Mouse (Mus musculus) CH12.LX (cell line): Measurements from ENCODE around the gene Twsg1. TPM values are rescaled to one million over a fixed set of nuclear protein-coding genes. Genes with fewer than 3 reads are reported as not detected.

Source experiments
- DNase-seq: peaks from one replicate; pipeline ENCODE4 v3.0.0-alpha.2; 2013; ENCODE audit errors: extremely low read depth
- H3K27ac ChIP-seq: 2 replicates; pipeline ENCODE4 v1.5.1; 2012; ENCODE audit warnings: low read depth, mild to moderate bottlenecking, control low read depth, moderate library complexity; ENCODE audit not compliant: insufficient read depth
- H3K27me3 ChIP-seq: replicated peaks from 2 replicates; pipeline ENCODE3; 2012; ENCODE audit warnings: inconsistent platforms
- H3K36me3 ChIP-seq, 2 experiments: replicated peaks in 1 of 2; 2 replicates each; pipeline versions ENCODE3 to v1.6.1; 2012; ENCODE audit warnings: inconsistent platforms in 1 of 2, low read length in 1 of 2, mild to moderate bottlenecking in 1 of 2, mixed read lengths in 1 of 2, moderate library complexity in 1 of 2; ENCODE audit not compliant: control insufficient read depth in 1 of 2, insufficient read depth in 1 of 2
- H3K4me1 ChIP-seq, 2 experiments: 2 replicates each; pipeline ENCODE4 v1.6.1; 2012; ENCODE audit warnings: inconsistent platforms in 1 of 2, moderate library complexity in 1 of 2; ENCODE audit not compliant: insufficient read depth in 2 of 2, control insufficient read depth in 1 of 2
- H3K4me2 ChIP-seq: 2 replicates; pipeline ENCODE4 v1.6.1; 2012; ENCODE audit warnings: low read depth, mild to moderate bottlenecking, control low read depth; ENCODE audit not compliant: poor library complexity, insufficient read depth, severe bottlenecking
- H3K4me3 ChIP-seq, 3 experiments: fragments of 150-350 bp in 1 of 3; sonication (generic) in 1 of 3; replicated peaks in 1 of 3; 2 replicates each; pipeline versions ENCODE3 to v1.5.1; 2011 to 2012; ENCODE audit warnings: low read depth in 2 of 3, low read length in 2 of 3, mild to moderate bottlenecking in 2 of 3, moderate library complexity in 2 of 3, control low read depth in 1 of 3, improper control_type of control experiment in 1 of 3, inconsistent platforms in 1 of 3, mixed read lengths in 1 of 3; ENCODE audit not compliant: poor library complexity in 1 of 3
- H3K79me2 ChIP-seq: replicated peaks from 2 replicates; pipeline ENCODE4 v1.6.1; 2012; ENCODE audit warnings: mild to moderate bottlenecking, moderate library complexity; ENCODE audit not compliant: control insufficient read depth, poor library complexity, insufficient read depth, severe bottlenecking; ENCODE audit errors: extremely low read depth
- H3K9ac ChIP-seq: 2 replicates; pipeline ENCODE4 v1.6.1; 2012; ENCODE audit warnings: low read depth, mild to moderate bottlenecking, control low read depth, moderate library complexity; ENCODE audit not compliant: insufficient read depth
- H3K9me3 ChIP-seq: replicated peaks from 2 replicates; pipeline ENCODE3; 2012; ENCODE audit warnings: low read length, inconsistent platforms, mixed read lengths
- CHD2 ChIP-seq: IDR thresholded peaks from 2 replicates; pipeline ENCODE4 v1.6.1; 2011; ENCODE audit warnings: low read length, improper control_type of control experiment
- ELF1 ChIP-seq: IDR thresholded peaks from 2 replicates; pipeline ENCODE4 v1.6.1; 2014; ENCODE audit warnings: low read depth, mild to moderate bottlenecking, inconsistent platforms, low read length, improper control_type of control experiment
- EP300 ChIP-seq: IDR thresholded peaks from 2 replicates; pipeline ENCODE4 v1.6.1; 2011; ENCODE audit warnings: low read length, improper control_type of control experiment
- GABPA ChIP-seq: IDR thresholded peaks from 2 replicates; pipeline ENCODE4 v1.6.1; 2012; ENCODE audit warnings: low read depth, low read length, improper control_type of control experiment, inconsistent platforms; ENCODE audit not compliant: insufficient replicate concordance
- JUN ChIP-seq: IDR thresholded peaks from 2 replicates; pipeline ENCODE4 v1.6.1; 2011; ENCODE audit warnings: low read depth, mild to moderate bottlenecking, low read length, improper control_type of control experiment, moderate library complexity; ENCODE audit not compliant: insufficient read depth
- JUND ChIP-seq: conservative IDR thresholded peaks from 2 replicates; pipeline ENCODE4 v1.6.1; 2011; ENCODE audit warnings: low read depth, low read length, improper control_type of control experiment
- MAZ ChIP-seq: IDR thresholded peaks from 2 replicates; pipeline ENCODE4 v1.6.1; 2012; ENCODE audit warnings: low read depth, mild to moderate bottlenecking, inconsistent platforms, low read length, improper control_type of control experiment, moderate library complexity
- MEF2A ChIP-seq: IDR thresholded peaks from 2 replicates; pipeline ENCODE4 v1.6.1; 2014; ENCODE audit warnings: low read depth, mild to moderate bottlenecking, inconsistent platforms, low read length, improper control_type of control experiment, borderline replicate concordance
- MXI1 ChIP-seq: IDR thresholded peaks from 2 replicates; pipeline ENCODE4 v1.6.1; 2011; ENCODE audit warnings: mild to moderate bottlenecking, low read depth, low read length, improper control_type of control experiment
- MYC ChIP-seq: IDR thresholded peaks from 2 replicates; pipeline ENCODE4 v1.6.1; 2011; ENCODE audit warnings: low read depth, mild to moderate bottlenecking, improper control_type of control experiment, low read length
- NRF1 ChIP-seq: IDR thresholded peaks from 2 replicates; pipeline ENCODE4 v1.6.1; 2014; ENCODE audit warnings: low read depth, mild to moderate bottlenecking, inconsistent platforms, low read length, improper control_type of control experiment, moderate library complexity
- POLR2A ChIP-seq: IDR thresholded peaks from 2 replicates; pipeline ENCODE4 v1.6.1; 2011; ENCODE audit warnings: low read depth, mild to moderate bottlenecking, improper control_type of control experiment, low read length
- POLR2AphosphoS2 ChIP-seq: IDR thresholded peaks from 2 replicates; pipeline ENCODE4 v1.6.1; 2011; ENCODE audit warnings: low read depth, low read length, improper control_type of control experiment
- RCOR1 ChIP-seq: conservative IDR thresholded peaks from 2 replicates; pipeline ENCODE4 v1.6.1; 2012; ENCODE audit warnings: low read depth, mild to moderate bottlenecking, inconsistent platforms, low read length, improper control_type of control experiment
- SIN3A ChIP-seq: IDR thresholded peaks from 2 replicates; pipeline ENCODE4 v1.6.1; 2012; ENCODE audit warnings: low read length, improper control_type of control experiment, inconsistent platforms
- SMC3 ChIP-seq: IDR thresholded peaks from 2 replicates; pipeline ENCODE4 v1.6.1; 2011; ENCODE audit warnings: low read depth, low read length, improper control_type of control experiment
- ZKSCAN1 ChIP-seq: IDR thresholded peaks from 2 replicates; pipeline ENCODE4 v1.6.1; 2012; ENCODE audit warnings: low read depth, inconsistent platforms, low read length, improper control_type of control experiment, borderline replicate concordance
- ZNF384 ChIP-seq: IDR thresholded peaks from 2 replicates; pipeline ENCODE4 v1.6.1; 2012; ENCODE audit warnings: low read depth, low read length, improper control_type of control experiment, inconsistent platforms
- dilution Hi-C: fragments of 300-500 bp; cut with MboI; formaldehyde crosslinking; loops from 2 replicates; pipeline ENCODE4 v1.14.3; 2020; ENCODE audit warnings: low sequenced_read_pairs; ENCODE audit not compliant: extremely low pct_unique_long_range_greater_than_20kb, extremely low pct_ligation_motif_present
- in situ Hi-C: fragments of 300-500 bp; cut with MboI; formaldehyde crosslinking; loops from 3 replicates; pipeline ENCODE4 v1.14.3; 2019; ENCODE audit warnings: low sequenced_read_pairs, low pct_ligation_motif_present, low pct_unique_long_range_greater_than_20kb, mixed read lengths
- polyA plus RNA-seq: library from polyadenylated mRNA; unstranded; fragments of >175 nt; gene quantifications from 2 replicates; pipeline ENCODE4 v1.2.1, GENCODE M21; 2012; ENCODE audit warnings: low read depth; ENCODE audit not compliant: insufficient read length
- total RNA-seq, 2 experiments: library from RNA; depleted of rRNA; stranded (reverse); fragments of 300-350 nt in 1 of 2; fragments of >200 nt in 1 of 2; gene quantifications; 2 replicates each; pipeline ENCODE4 v1.2.3; 2012 to 2014

The Twsg1 gene
- total and polyA plus RNA-seq, 3 experiments: 12.6 to 17.4 (median 13.4) TPM

- TF ChIP-seq ZNF384 (no peak), SMC3 (no peak), EP300 (no peak), GABPA (no peak), NRF1 (no peak), JUN (no peak), CHD2 (no peak), RCOR1 (no peak), ELF1 (no peak), JUND (no peak), ZKSCAN1 (no peak), MYC (no peak), POLR2A (no peak)
- TF ChIP-seq, all 38 proteins: peak for 0
- Histone ChIP-seq H3K4me1 (peaks cover 4 to 25% of the 10 kb centered on the region in 2 experiments; a peak in 3 of 4 replicates), H3K79me2 (no peaks in the 10 kb centered on the region), H3K4me2 (no peak overlapping the region), H3K9ac (no peak overlapping the region), H3K27ac (no peak overlapping the region), H3K27me3 (no peaks in the 10 kb centered on the region), H3K9me3 (no peaks in the 10 kb centered on the region), H3K36me3 (peaks cover 3 to 4% of the 10 kb centered on the region in 2 experiments), H3K4me3 (no peak overlapping the region)
- in situ Hi-C loops (no loop called here), dilution Hi-C loops (no loop called here)
- no peak for DNase-seq
Measured at GRCm38 (mm10) chr17:65916135-65916668, 34.8 kb downstream of the Twsg1 start.

DNA sequence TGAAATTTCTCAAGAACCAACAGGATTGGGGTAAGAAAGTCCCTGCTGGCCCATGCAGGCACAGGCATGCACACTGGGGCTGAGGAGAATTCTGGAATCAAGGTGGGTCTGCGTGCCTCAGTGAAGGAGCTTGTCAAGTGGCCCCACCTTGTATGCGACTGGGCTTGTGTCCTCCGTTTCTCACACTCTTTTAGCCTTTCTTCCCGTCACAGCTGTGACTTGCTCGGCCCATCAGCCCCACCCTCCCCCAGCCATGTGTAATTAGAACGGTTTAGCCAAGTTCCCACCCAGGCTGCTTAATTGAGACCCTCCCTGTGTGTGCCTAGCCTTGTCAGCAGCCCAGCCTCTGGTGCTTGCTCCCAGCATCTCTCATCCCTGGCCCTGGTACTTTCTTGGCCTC lies 36.9 kb downstream of the Twsg1 start:
- dilution Hi-C loops: no loop called here
- TF ChIP-seq SIN3A (no peak), RCOR1 (no peak), MYC (no peak), MEF2A (no peak), MXI1 (no peak), CHD2 (no peak), MAZ (no peak), NRF1 (no peak), POLR2A (no peak), POLR2AphosphoS2 (no peak)
- TF ChIP-seq, all 38 proteins: peak for 0

More for the DNA sequence above, 36.9 kb downstream of the Twsg1 start:
- no peaks in the 10 kb centered on the region for H3K36me3 ChIP-seq
- no peaks in the 10 kb centered on the region for H3K79me2 ChIP-seq
- no peak overlapping the region for H3K9ac ChIP-seq
- H3K4me3 ChIP-seq: no peak overlapping the region
- no peak for DNase-seq
- H3K9me3 ChIP-seq: no peaks in the 10 kb centered on the region
- in situ Hi-C loops: no loop called here
- peaks cover 4 to 22% of the 10 kb centered on the region in 2 experiments; a peak in 2 of 4 replicates for H3K4me1 ChIP-seq
- no peak overlapping the region for H3K27ac ChIP-seq
- H3K4me2 ChIP-seq: no peak overlapping the region
- H3K27me3 ChIP-seq: no peaks in the 10 kb centered on the region
